Mouse (Mus musculus) B cell, adult (primary cell): ENCODE results near the gene Hyal1. TPM values are rescaled to one million over a fixed set of nuclear protein-coding genes. Genes with fewer than 3 reads are reported as not detected.

Source experiments
- total RNA-seq: library from RNA; stranded (reverse); gene quantifications from 4 replicates; pipeline ENCODE4 v1.2.4, GENCODE M21; 2023; ENCODE audit not compliant: inconsistent age

Hyal1 gene
- 2.9 to 5.6 TPM (median 4.3 TPM) in 4 replicates for total RNA-seq

DNA sequence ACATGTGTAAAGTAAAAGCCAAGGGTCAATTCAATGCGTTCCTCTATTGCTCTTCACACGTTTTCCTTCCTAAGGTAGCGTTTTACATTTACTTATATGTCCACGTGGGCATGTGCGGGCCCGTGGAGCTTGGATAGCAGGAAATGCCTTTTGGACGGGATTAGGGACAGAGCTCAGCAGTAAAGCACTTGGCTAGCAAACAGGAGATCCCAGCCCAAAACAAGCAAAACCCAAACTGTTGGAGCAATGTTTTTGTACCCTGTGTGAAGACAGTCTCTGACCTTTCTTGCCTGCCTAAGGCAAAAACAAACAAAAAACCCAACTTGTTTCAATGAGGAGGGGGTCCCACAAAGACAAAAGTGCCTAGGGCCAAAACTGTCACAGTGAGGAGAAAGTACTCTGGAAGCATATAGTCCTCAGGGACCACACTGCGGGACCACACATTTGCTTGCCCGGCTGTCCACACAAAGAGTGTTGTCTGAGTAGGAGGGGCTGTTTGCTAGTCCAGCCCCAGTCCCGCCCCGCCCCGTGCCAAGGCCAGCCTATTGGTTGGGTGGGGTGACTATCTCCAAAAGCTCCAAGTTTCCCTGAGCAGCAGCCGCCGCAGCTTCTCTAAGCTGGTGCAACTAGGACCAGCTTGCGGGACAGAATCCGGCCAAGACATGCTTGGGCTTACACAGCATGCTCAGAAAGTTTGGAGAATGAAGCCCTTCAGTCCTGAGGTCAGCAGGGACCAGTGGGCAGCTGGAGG is at the start of gene Hyal1:
Hyal1 (plus strand) TSS at position 571 of the 751 bp plus-strand sequence.

DNA sequence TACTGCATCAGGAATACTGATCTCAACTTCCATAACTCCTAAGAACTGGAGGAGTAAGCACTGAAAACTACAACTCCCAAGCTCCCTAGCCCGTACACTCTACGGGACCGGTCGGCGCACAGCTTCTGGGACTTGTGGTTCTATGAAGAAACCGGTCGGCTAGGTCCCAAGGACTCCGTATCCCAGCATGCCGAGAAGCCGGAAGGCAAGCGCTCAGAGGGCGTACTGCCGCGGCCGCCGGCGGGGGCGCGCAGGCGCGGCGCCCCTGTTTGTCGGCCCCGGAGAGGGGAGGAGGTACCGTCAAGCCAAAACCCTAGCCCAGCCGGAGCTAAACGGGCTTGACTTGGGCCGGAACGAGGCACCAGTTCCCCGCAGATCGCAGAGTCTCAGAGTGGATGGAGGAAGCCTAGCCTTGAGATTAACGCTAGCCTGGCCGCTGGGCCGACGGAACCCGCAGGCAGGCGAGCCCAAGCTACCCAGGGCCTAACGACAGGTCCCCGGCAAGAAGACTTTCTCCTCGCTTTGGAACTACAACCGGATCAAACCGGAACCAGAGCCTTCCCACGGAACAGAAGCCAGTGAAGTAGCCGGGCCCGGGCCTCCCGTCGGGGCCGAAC is 42.8 kb upstream of the Hyal1 start, which contains the start of gene Tmem115:
Tmem115 (plus strand) TSS at position 155 of the 617 bp plus-strand sequence.

GRCm38 (mm10) chr9:107541474-107542351 is 35.0 kb upstream of the Hyal1 start, which contains the start of the genes Cyb561d2 and Nprl2:
Gene Cyb561d2, minus strand, starts transcription at chr9:107542193.
Gene Nprl2, plus strand, starts transcription at chr9:107542226.

GRCm38 (mm10) chr9:107547026-107547425 is 29.7 kb upstream of the Hyal1 start, which contains the start of gene Zmynd10:
Gene Zmynd10, plus strand, starts transcription at chr9:107547298.

GRCm38 (mm10) chr9:107551117-107551889 is 25.4 kb upstream of the Hyal1 start, which contains the start of gene Rassf1:
Gene Rassf1, plus strand, starts transcription at chr9:107551555.

DNA sequence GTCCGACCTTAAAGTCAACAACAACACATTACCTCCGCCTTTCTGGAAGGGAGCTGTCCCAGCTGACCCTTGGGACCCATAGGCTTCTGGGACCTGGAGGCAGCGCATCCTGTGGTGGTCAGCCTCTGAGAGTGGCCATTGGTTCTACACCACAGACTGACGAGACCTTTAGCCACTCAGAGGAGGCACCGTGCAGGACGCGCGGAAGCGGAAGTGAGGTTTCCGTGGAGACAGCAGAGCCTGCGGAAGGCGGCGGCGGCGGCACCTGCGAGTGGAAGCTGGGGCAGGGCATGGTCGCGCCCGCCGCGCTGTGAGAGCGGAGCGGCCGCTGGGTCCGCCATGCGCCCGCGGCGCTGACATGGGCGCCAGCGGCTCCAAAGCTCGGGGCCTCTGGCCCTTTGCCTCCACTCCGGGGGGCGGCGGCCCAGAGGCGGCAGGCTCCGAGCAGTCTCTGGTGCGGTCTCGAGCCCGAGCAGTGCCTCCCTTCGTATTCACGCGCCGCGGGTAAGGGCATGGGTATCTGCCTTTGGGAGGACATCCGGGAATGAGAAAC is 13.6 kb upstream of the Hyal1 start, which contains the start of gene Tusc2:
Tusc2 (plus strand) TSS at position 227 of the 553 bp plus-strand sequence.

GRCm38 (mm10) chr9:107567702-107568319 is 8.9 kb upstream of the Hyal1 start, which contains the start of gene Hyal2:
Gene Hyal2, plus strand, starts transcription at chr9:107567945.

DNA sequence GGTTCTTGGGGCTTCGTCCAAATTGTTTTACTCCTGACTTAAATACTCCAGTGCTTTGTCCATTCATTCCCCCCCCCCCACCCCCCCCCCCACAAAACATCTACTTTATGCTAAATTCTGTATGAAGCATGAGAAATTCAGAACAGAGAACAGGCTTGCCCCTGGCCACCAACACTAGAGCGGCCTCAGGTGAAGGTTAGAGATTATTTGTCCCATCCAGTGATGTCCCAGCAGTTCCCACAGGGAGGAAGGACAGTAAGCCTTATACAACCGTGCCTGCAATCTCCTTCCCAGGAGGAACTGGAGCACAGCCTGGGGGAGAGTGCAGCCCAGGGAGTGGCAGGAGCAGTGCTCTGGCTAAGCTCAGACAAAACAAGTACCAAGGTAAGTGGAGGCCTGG is 1.9 kb downstream of the Hyal1 start, which contains the start of gene Naa80:
Naa80 (plus strand) TSS at position 301 of the 400 bp plus-strand sequence.

GRCm38 (mm10) chr9:107580501-107581317 is 4.0 kb downstream of the Hyal1 start, which contains the start of gene Hyal3:
Gene Hyal3, plus strand, starts transcription at chr9:107580818.

GRCm38 (mm10) chr9:107586974-107587832 is 10.5 kb downstream of the Hyal1 start, which contains the start of gene Ifrd2:
Gene Ifrd2, plus strand, starts transcription at chr9:107587642.

DNA sequence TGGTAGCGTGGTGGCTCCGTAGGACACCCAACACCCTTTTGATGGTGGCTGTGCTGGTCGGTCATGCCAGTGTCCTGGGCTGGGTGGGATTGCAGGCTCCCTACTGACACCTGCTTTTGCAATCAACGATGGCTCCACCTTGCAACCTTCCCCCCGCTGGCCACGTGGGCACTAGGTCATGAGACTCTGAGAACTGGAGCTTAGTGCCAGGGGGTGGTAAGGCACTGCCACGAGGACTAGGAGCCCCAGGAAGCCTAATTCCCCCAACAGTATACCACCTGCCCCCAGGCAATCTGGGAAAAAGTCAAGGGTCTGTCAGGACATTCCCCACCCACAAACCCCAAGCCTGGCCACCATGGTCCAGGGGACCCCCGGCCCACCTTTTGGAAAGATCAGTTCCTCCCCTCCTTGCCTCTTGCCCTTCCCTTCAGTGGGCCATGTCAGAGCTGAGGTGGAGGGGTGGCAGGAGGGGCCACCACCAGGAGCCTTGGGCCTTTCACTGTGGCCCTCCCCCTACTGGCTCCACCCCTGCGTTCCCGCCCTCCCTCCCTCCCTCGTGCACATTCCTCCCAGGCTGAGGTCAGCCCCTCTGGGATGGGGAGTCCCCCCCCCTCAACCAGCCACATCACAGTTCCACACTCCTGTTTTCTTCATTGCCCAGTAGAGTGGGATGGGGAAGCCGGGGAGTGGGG is 32.2 kb downstream of the Hyal1 start, which contains the start of gene Sema3b:
Sema3b (minus strand) TSS at position 489 of the 692 bp plus-strand sequence.

Other genes with a start within 250 kb of the Hyal1 start
- 10.3 to 13.4 TPM (median 11.9 TPM) in 4 replicates for gene Hemk1, start 238.6 kb upstream of the Hyal1 start, total RNA-seq
- 0.26 to 2.1 TPM (median 1.0 TPM) in 4 replicates for gene 6430571L13Rik, start 236.3 kb upstream of the Hyal1 start, total RNA-seq
- 0.48 to 2.7 TPM (median 0.81 TPM) in 4 replicates for gene Cacna2d2, start 177.3 kb upstream of the Hyal1 start, total RNA-seq
- gene Tmem115, start 43.0 kb upstream of the Hyal1 start, total RNA-seq, result 22.8 to 26.5 TPM (median 26.1 TPM) in 4 replicates
- gene Cyb561d2, start 34.7 kb upstream of the Hyal1 start, total RNA-seq, result 13.7 to 16.6 TPM (median 14.5 TPM) in 4 replicates
- gene Nprl2, start 34.7 kb upstream of the Hyal1 start, total RNA-seq, result 23.5 to 29.7 TPM (median 25.9 TPM) in 4 replicates
- gene Zmynd10, start 29.6 kb upstream of the Hyal1 start, total RNA-seq, result 0.54 to 1.1 TPM in 2 of 4 replicates, not detected in the others
- 62.1 to 68.3 TPM (median 65.1 TPM) in 4 replicates for gene Rassf1, start 25.4 kb upstream of the Hyal1 start, total RNA-seq
- 22.7 to 26.0 TPM (median 23.6 TPM) in 4 replicates for gene Tusc2, start 13.7 kb upstream of the Hyal1 start, total RNA-seq
- gene Hyal2, start 9.0 kb upstream of the Hyal1 start, total RNA-seq, result 2.3 to 8.2 TPM (median 3.1 TPM) in 4 replicates
- 9.9 to 12.6 TPM (median 10.4 TPM) in 4 replicates for gene Naa80, start 2.0 kb downstream of the Hyal1 start, total RNA-seq
- 1.4 to 2.6 TPM (median 1.8 TPM) in 4 replicates for gene Hyal3, start 3.9 kb downstream of the Hyal1 start, total RNA-seq
- gene Ifrd2, start 10.7 kb downstream of the Hyal1 start, total RNA-seq, result 24.5 to 28.9 TPM (median 26.8 TPM) in 4 replicates
- gene Sema3b, start 32.3 kb downstream of the Hyal1 start, total RNA-seq, result 0.64 to 2.6 TPM (median 1.4 TPM) in 4 replicates
- gene Gnai2, start 58.4 kb downstream of the Hyal1 start, total RNA-seq, result 627 to 662 TPM (median 650 TPM) in 4 replicates
- gene Slc38a3, start 92.6 kb downstream of the Hyal1 start, total RNA-seq, result not detected in 4 replicates
- gene Gnat1, start 102.8 kb downstream of the Hyal1 start, total RNA-seq, result 0.51 to 3.0 TPM (median 1.1 TPM) in 3 of 4 replicates, not detected in the other
- 1.2 TPM in 1 of 4 replicates, not detected in the others for gene Sema3f, start 133.5 kb downstream of the Hyal1 start, total RNA-seq
- 286 to 321 TPM (median 308 TPM) in 4 replicates for gene Rbm5, start 194.1 kb downstream of the Hyal1 start, total RNA-seq